In genomic region chr13:99173849-99174248, GRCm38 (mm10) we compare ENCODE assay signal across 22 mouse cellular contexts. TPM values are rescaled to one million over a fixed set of nuclear protein-coding genes. Genes with fewer than 3 reads are reported as not detected.
DNase-seq lines count a peak whose midpoint lies in the region; ATAC-seq lines count a peak whose summit lies in the region.
"Had no signal": no experiment of that assay in that cellular context is flagged by ENCODE, and none has a peak within 500 bp of the region (broad histone marks: within the 10 kb centered on the region; RNA-seq: fewer than 3 reads in every experiment).

No protein-coding gene starts in this region.

- 34% methylated on average over 4 of the region's 4 CpGs for WGBS in hindbrain, embryonic 15.5 days
- WGBS in hindbrain, embryonic 12.5 days = 44% methylated on average over 4 of the region's 4 CpGs
- 40% methylated on average over 4 of the region's 4 CpGs for WGBS in neural tube, embryonic 15.5 days
- 9% methylated on average over 4 of the region's 4 CpGs for WGBS in embryonic facial prominence, embryonic 14.5 days

- H3K4me2 ChIP-seq in hindbrain, embryonic 15.5 days = no peak overlapping the region
- no peak overlapping the region for H3K4me2 ChIP-seq in hindbrain, embryonic 12.5 days (replicated peaks)
- H3K4me2 ChIP-seq in neural tube, embryonic 15.5 days = no peak overlapping the region
- H3K4me2 ChIP-seq in embryonic facial prominence, embryonic 14.5 days (ENCODE audit: low read depth, low read length) = no peak overlapping the region
- H3K4me2 ChIP-seq: heart, embryonic 13.5 days; liver, embryonic 12.5 days; lung, embryonic 14.5 days; neural tube, embryonic 13.5 days had no signal

- no peak overlapping the region for H3K9ac ChIP-seq in hindbrain, embryonic 15.5 days
- no peak overlapping the region for H3K9ac ChIP-seq in hindbrain, embryonic 12.5 days
- H3K9ac ChIP-seq in neural tube, embryonic 15.5 days (replicated peaks) = no peak overlapping the region
- H3K9ac ChIP-seq in embryonic facial prominence, embryonic 14.5 days (ENCODE audit: low read depth, low read length) = no peak overlapping the region
- H3K9ac ChIP-seq: heart, embryonic 13.5 days; liver, embryonic 12.5 days; lung, embryonic 14.5 days; neural tube, embryonic 13.5 days had no signal

- H3K4me1 ChIP-seq in hindbrain, embryonic 15.5 days (replicated peaks) = no peaks in the 10 kb centered on the region
- H3K4me1 ChIP-seq in hindbrain, embryonic 12.5 days = no peaks in the 10 kb centered on the region
- no peaks in the 10 kb centered on the region for H3K4me1 ChIP-seq in neural tube, embryonic 15.5 days
- H3K4me1 ChIP-seq in embryonic facial prominence, embryonic 14.5 days (ENCODE audit: control insufficient read depth, insufficient read depth, low read length) = no peaks in the 10 kb centered on the region
- H3K4me1 ChIP-seq: neural tube, embryonic 13.5 days had no signal

- DNase-seq in neural tube, embryonic 10.5 days (ENCODE audit: extremely low spot score, low spot score) = peak; percentile 34
- DNase-seq in embryonic facial prominence, embryonic 14.5 days (ENCODE audit: low spot score) = peak; percentile 26
- DNase-seq in ovary, adult 18-20 months (ENCODE audit: low spot score) = no peak
- DNase-seq in lung, postnatal 10 days = no peak
- no peak for DNase-seq in lung, postnatal 14 days
- DNase-seq: adrenal gland, postnatal 14 days; cerebellum, adult 8-10 months; heart, postnatal 36 days; kidney, postnatal 10 days; layer of hippocampus, adult 9-11 months; lung, embryonic 14.5 days; thymus, postnatal 14 days had no signal

- H3K9me3 ChIP-seq in hindbrain, embryonic 15.5 days = no peaks in the 10 kb centered on the region
- H3K9me3 ChIP-seq in hindbrain, embryonic 12.5 days (replicated peaks) = no peaks in the 10 kb centered on the region
- H3K9me3 ChIP-seq in neural tube, embryonic 15.5 days (replicated peaks) = no peaks in the 10 kb centered on the region
- H3K9me3 ChIP-seq in embryonic facial prominence, embryonic 14.5 days (ENCODE audit: control insufficient read depth, low read length) = no peaks in the 10 kb centered on the region
- H3K9me3 ChIP-seq: heart, embryonic 13.5 days; liver, embryonic 12.5 days; neural tube, embryonic 13.5 days had no signal

- 0 out of 2 replicates have a peak, but pooled peaks have one; percentile 27 for ATAC-seq in hindbrain, embryonic 15.5 days (ENCODE audit: low FRiP score, low read depth)
- ATAC-seq in hindbrain, embryonic 12.5 days (ENCODE audit: low FRiP score) = no peak
- no peak for ATAC-seq in neural tube, embryonic 15.5 days (ENCODE audit: low FRiP score)
- peak; percentile 16; the same call in 1 of the 2 replicates for ATAC-seq in embryonic facial prominence, embryonic 14.5 days (ENCODE audit: low read depth)
- ATAC-seq: activated CD4-positive, CD25-positive, alpha-beta regulatory T cell, adult 4 months; liver, embryonic 12.5 days; Patski had no signal

- no peak overlapping the region for H3K4me3 ChIP-seq in hindbrain, embryonic 15.5 days
- H3K4me3 ChIP-seq in hindbrain, embryonic 12.5 days = no peak overlapping the region
- H3K4me3 ChIP-seq in neural tube, embryonic 15.5 days (replicated peaks) = no peak overlapping the region
- no peak overlapping the region for H3K4me3 ChIP-seq in embryonic facial prominence, embryonic 14.5 days (ENCODE audit: low read depth, low read length)
- H3K4me3 ChIP-seq: heart, embryonic 13.5 days; liver, embryonic 12.5 days; neural tube, embryonic 13.5 days had no signal

- no peak overlapping the region for H3K27ac ChIP-seq in hindbrain, embryonic 15.5 days (replicated peaks)
- H3K27ac ChIP-seq in hindbrain, embryonic 12.5 days = no peak overlapping the region
- no peak overlapping the region for H3K27ac ChIP-seq in neural tube, embryonic 15.5 days (replicated peaks)
- no peak overlapping the region for H3K27ac ChIP-seq in embryonic facial prominence, embryonic 14.5 days (replicated peaks; ENCODE audit: low read depth, low read length)
- H3K27ac ChIP-seq: heart, embryonic 13.5 days; liver, embryonic 12.5 days; neural tube, embryonic 13.5 days; stomach, postnatal 0 days had no signal

- H3K27me3 ChIP-seq in hindbrain, embryonic 15.5 days = no peaks in the 10 kb centered on the region
- no peaks in the 10 kb centered on the region for H3K27me3 ChIP-seq in hindbrain, embryonic 12.5 days
- no peaks in the 10 kb centered on the region for H3K27me3 ChIP-seq in neural tube, embryonic 15.5 days (replicated peaks)
- H3K27me3 ChIP-seq in embryonic facial prominence, embryonic 14.5 days (replicated peaks; ENCODE audit: control insufficient read depth, insufficient read depth, low read length) = no peaks in the 10 kb centered on the region
- H3K27me3 ChIP-seq: heart, embryonic 13.5 days; liver, embryonic 12.5 days; neural tube, embryonic 13.5 days; Patski had no signal

- no peaks in the 10 kb centered on the region for H3K36me3 ChIP-seq in hindbrain, embryonic 15.5 days
- no peaks in the 10 kb centered on the region for H3K36me3 ChIP-seq in hindbrain, embryonic 12.5 days
- H3K36me3 ChIP-seq in neural tube, embryonic 15.5 days = no peaks in the 10 kb centered on the region
- no peaks in the 10 kb centered on the region for H3K36me3 ChIP-seq in embryonic facial prominence, embryonic 14.5 days (ENCODE audit: control insufficient read depth, insufficient read depth, low read length)
- H3K36me3 ChIP-seq: heart, embryonic 13.5 days; liver, embryonic 12.5 days; neural tube, embryonic 13.5 days had no signal

RNA-seq across cellular contexts. Expression of gene Zfp366, which starts 10.8 kb away (rescaled TPM):
- polyA plus RNA-seq in hindbrain, embryonic 15.5 days (2015; fragmentation: Nextera tagmentation; extraction: Ambion mirVana) = 0.67 and 0.77 TPM in 2 replicates
- 0.37 and 0.63 TPM in 2 replicates for polyA plus RNA-seq in hindbrain, embryonic 12.5 days (2016; fragmentation: Nextera tagmentation; extraction: Ambion mirVana)
- 0.87 and 0.89 TPM in 2 replicates for polyA plus RNA-seq in neural tube, embryonic 15.5 days (2015; fragmentation: Nextera tagmentation; extraction: Ambion mirVana)
- polyA plus RNA-seq in embryonic facial prominence, embryonic 14.5 days (2014; fragmentation: Nextera tagmentation; extraction: Ambion mirVana) = 0.99 and 1.2 TPM in 2 replicates
- polyA plus RNA-seq: activated CD4-positive, CD25-positive, alpha-beta regulatory T cell, adult 4 months; C2C12 had no signal

Comparison
In these comparisons a context has a peak if more than half of its experiments do, and no peak if none do; other contexts are left out.
1. ATAC-seq: peak in hindbrain, embryonic 15.5 days (single experiment) and embryonic facial prominence, embryonic 14.5 days (single experiment); none in hindbrain, embryonic 12.5 days (single experiment) and neural tube, embryonic 15.5 days (single experiment).
2. DNase-seq: peak in neural tube, embryonic 10.5 days (single experiment) and embryonic facial prominence, embryonic 14.5 days (single experiment); none in ovary, adult 18-20 months (single experiment), lung, postnatal 10 days (single experiment) and lung, postnatal 14 days (single experiment).